Mouse (Mus musculus) brain, embryonic 14.5 days (tissue): Measurements from ENCODE around the gene Sco2. TPM values are rescaled to one million over a fixed set of nuclear protein-coding genes. Genes with fewer than 3 reads are reported as not detected.

Experiments
- DNase-seq: peaks from one replicate; pipeline ENCODE4 v3.0.0-alpha.2; 2011; ENCODE audit warnings: low read depth
- CTCF ChIP-seq: fragments of 200-500 bp; IDR thresholded peaks from 2 replicates; pipeline ENCODE4 v1.5.1; 2012; ENCODE audit warnings: inconsistent platforms, mild to moderate bottlenecking, moderate library complexity, borderline replicate concordance; ENCODE audit not compliant: insufficient read depth, insufficient read length; ENCODE audit errors: extremely low read depth
- POLR2A ChIP-seq: fragments of 200-500 bp; IDR thresholded peaks from 2 replicates; pipeline ENCODE4 v1.6.1; 2012; ENCODE audit warnings: mild to moderate bottlenecking, inconsistent platforms, borderline replicate concordance; ENCODE audit not compliant: poor library complexity, insufficient read depth, insufficient read length, severe bottlenecking; ENCODE audit errors: extremely low read depth
- polyA plus RNA-seq: library from polyadenylated mRNA; depleted of rRNA; stranded (reverse); fragments of >200 nt; gene quantifications from 2 replicates; pipeline ENCODE4 v1.2.3, GENCODE M21; 2012; rRNA removed

Gene Sco2
- 30.7 and 37.2 TPM in 2 replicates for polyA plus RNA-seq

GRCm38 (mm10) chr15:89373762-89374248 is at the start of gene Sco2:
Gene Sco2 (minus strand): TSS chr15:89373846.
- peak; percentile 96 for DNase-seq
- TF ChIP-seq CTCF (peak; percentile 96), POLR2A (peak; percentile 62; the same call in 1 of the 2 replicates)

- no peak for TF ChIP-seq POLR2A
- no peak for TF ChIP-seq CTCF
- DNase-seq, result no peak
Measured at GRCm38 (mm10) chr15:89421938-89422337, 48.3 kb upstream of the Sco2 start.

- no peak for TF ChIP-seq POLR2A
- TF ChIP-seq CTCF, result no peak
- no peak for DNase-seq
Measured at GRCm38 (mm10) chr15:89415282-89415681, 41.6 kb upstream of the Sco2 start.

- DNase-seq, result no peak
- TF ChIP-seq POLR2A, result no peak
- TF ChIP-seq CTCF, result no peak
Measured at GRCm38 (mm10) chr15:89410118-89410517, 36.5 kb upstream of the Sco2 start, which contains the start of gene Syce3. Gene Syce3 (minus strand): TSS chr15:89410503.

GRCm38 (mm10) chr15:89406691-89407090 is 33.0 kb upstream of the Sco2 start:
- no peak for DNase-seq
- TF ChIP-seq POLR2A (no peak), CTCF (no peak)

GRCm38 (mm10) chr15:89404831-89405623 is 31.4 kb upstream of the Sco2 start:
- no peak for DNase-seq
- TF ChIP-seq CTCF, result no peak
- TF ChIP-seq POLR2A, result no peak

GRCm38 (mm10) chr15:89402471-89402870 is 28.8 kb upstream of the Sco2 start:
- DNase-seq, result no peak
- TF ChIP-seq POLR2A (no peak), CTCF (no peak)

GRCm38 (mm10) chr15:89399716-89400115 is 26.1 kb upstream of the Sco2 start:
- TF ChIP-seq CTCF (no peak), POLR2A (no peak)
- no peak for DNase-seq

- no peak for TF ChIP-seq POLR2A
- TF ChIP-seq CTCF, result no peak
- peak; percentile 58 for DNase-seq
Measured at GRCm38 (mm10) chr15:89398146-89398545, 24.5 kb upstream of the Sco2 start.

- DNase-seq, result no peak
- TF ChIP-seq CTCF (no peak), POLR2A (no peak)
Measured at GRCm38 (mm10) chr15:89396883-89397282, 23.2 kb upstream of the Sco2 start.

GRCm38 (mm10) chr15:89390081-89390480 is 16.4 kb upstream of the Sco2 start:
- DNase-seq, result no peak
- TF ChIP-seq POLR2A, result no peak
- TF ChIP-seq CTCF, result no peak

- no peak for DNase-seq
- TF ChIP-seq POLR2A, result no peak
- TF ChIP-seq CTCF, result no peak
Measured at GRCm38 (mm10) chr15:89387127-89387526, 13.5 kb upstream of the Sco2 start.

- no peak for TF ChIP-seq CTCF
- TF ChIP-seq POLR2A, result no peak
- DNase-seq, result no peak
Measured at GRCm38 (mm10) chr15:89384617-89385016, 11.0 kb upstream of the Sco2 start, which contains the start of gene Klhdc7b. Gene Klhdc7b (plus strand): TSS chr15:89384917.

GRCm38 (mm10) chr15:89379429-89379828 is 5.8 kb upstream of the Sco2 start:
- no peak for TF ChIP-seq POLR2A
- TF ChIP-seq CTCF, result no peak
- no peak for DNase-seq
